Mouse (Mus musculus) limb, embryonic 15.5 days (tissue): Measurements from ENCODE around the gene Il1rap. TPM values are rescaled to one million over a fixed set of nuclear protein-coding genes. Genes with fewer than 3 reads are reported as not detected.

Experiments used
- ATAC-seq: fragments of 200-750 bp; cut with Nextera tagmentation; 2 replicates; pipeline ENCODE4 v1.8.0; 2017; ENCODE audit warnings: low read depth, moderate TSS enrichment; ENCODE audit not compliant: insufficient number of reproducible peaks, low FRiP score, low TSS enrichment
- H3K27ac ChIP-seq: fragments of 300-500 bp; sonication (generic); 2 replicates; pipeline ENCODE4 v1.5.1; 2015; ENCODE audit warnings: moderate library complexity, mild to moderate bottlenecking, inconsistent platforms
- H3K27me3 ChIP-seq: fragments of 300-500 bp; sonication (generic); 2 replicates; pipeline ENCODE4 v1.6.1; 2015; ENCODE audit warnings: inconsistent platforms
- H3K36me3 ChIP-seq: fragments of 300-500 bp; sonication (generic); 2 replicates; pipeline ENCODE4 v1.6.1; 2015; ENCODE audit warnings: inconsistent platforms
- H3K4me1 ChIP-seq: fragments of 300-500 bp; sonication (generic); 2 replicates; pipeline ENCODE4 v1.6.1; 2015; ENCODE audit warnings: inconsistent platforms
- H3K4me2 ChIP-seq: fragments of 300-500 bp; sonication (generic); 2 replicates; pipeline ENCODE4 v1.6.1; 2015; ENCODE audit warnings: mild to moderate bottlenecking, inconsistent platforms
- H3K4me3 ChIP-seq: fragments of 300-500 bp; sonication (generic); 2 replicates; pipeline ENCODE4 v1.5.1; 2015; ENCODE audit warnings: mild to moderate bottlenecking, inconsistent platforms
- H3K9ac ChIP-seq: fragments of 300-500 bp; sonication (generic); 2 replicates; pipeline ENCODE4 v1.6.1; 2015; ENCODE audit warnings: inconsistent platforms
- H3K9me3 ChIP-seq: fragments of 300-500 bp; sonication (generic); 2 replicates; pipeline ENCODE4 v1.6.1; 2016; ENCODE audit warnings: inconsistent platforms
- WGBS: fragments of 180-500 bp; shearing (Covaris S2); methylation state at CpG from one replicate; pipeline ENCODE4 v1.1.7; 2015; 5-methylcytosine and 5-hydroxymethylcytosine counted together
- polyA plus RNA-seq: library from polyadenylated mRNA; unstranded; fragments of >200 nt; fragmentation: Nextera tagmentation; extraction: Ambion mirVana; gene quantifications from 2 replicates; pipeline ENCODE4 v1.2.1, GENCODE M21; 2015

Il1rap gene
- polyA plus RNA-seq, 1 experiment from 2014 or later, result 9.9 TPM

DNA sequence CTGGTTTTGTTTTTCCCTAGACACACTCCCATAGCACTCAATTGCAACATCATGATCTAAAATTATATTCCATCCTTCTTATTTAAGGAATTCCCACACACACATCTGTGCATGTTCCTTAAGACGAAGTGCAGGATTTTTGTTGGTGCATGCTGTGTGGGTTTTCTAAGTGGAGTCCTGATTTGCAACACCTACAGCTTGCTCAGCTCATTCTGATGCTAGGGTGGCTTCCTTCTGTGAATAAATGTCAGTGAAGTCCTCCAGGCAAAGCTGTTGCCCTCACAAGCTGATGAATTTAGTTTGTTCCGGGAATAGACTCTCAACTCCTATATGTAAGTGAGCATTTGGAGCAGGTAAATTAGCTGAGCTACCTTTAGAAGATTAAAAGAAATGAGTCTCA, 194.5 kb downstream of the Il1rap start:
- WGBS, result 64% methylated on average over 2 of the region's 2 CpGs
- no peak overlapping the region for H3K9ac ChIP-seq

GRCm38 (mm10) chr16:26777132-26777531, 195.6 kb downstream of the Il1rap start:
- Histone ChIP-seq H3K9ac (no peak overlapping the region), H3K4me3 (no peak overlapping the region), H3K9me3 (no peaks in the 10 kb centered on the region), H3K27ac (no peak overlapping the region), H3K27me3 (no peaks in the 10 kb centered on the region), H3K4me2 (no peak overlapping the region), H3K36me3 (no peaks in the 10 kb centered on the region), H3K4me1 (no peaks in the 10 kb centered on the region)
- 3% methylated on average over 1 of the region's 1 CpGs for WGBS
- ATAC-seq, result no peak

More for the DNA sequence above, 194.5 kb downstream of the Il1rap start:
- Histone ChIP-seq H3K9me3 (no peaks in the 10 kb centered on the region), H3K36me3 (no peaks in the 10 kb centered on the region), H3K27ac (no peak overlapping the region), H3K4me3 (no peak overlapping the region), H3K27me3 (no peaks in the 10 kb centered on the region), H3K4me2 (no peak overlapping the region), H3K4me1 (no peaks in the 10 kb centered on the region)
- ATAC-seq, result no peak

Other genes starting within 250 kb of the Il1rap start
- 63.8 and 63.9 TPM in 2 replicates for gene Cldn1, start 209.9 kb upstream of the Il1rap start, polyA plus RNA-seq
- not detected in 2 replicates for gene Cldn16, start 118.6 kb upstream of the Il1rap start, polyA plus RNA-seq
- not detected in 2 replicates for gene Tmem207, start 54.9 kb upstream of the Il1rap start, polyA plus RNA-seq